Mouse (Mus musculus): Measurements from ENCODE around the gene Ccdc126.

Gene Ccdc126

DNA sequence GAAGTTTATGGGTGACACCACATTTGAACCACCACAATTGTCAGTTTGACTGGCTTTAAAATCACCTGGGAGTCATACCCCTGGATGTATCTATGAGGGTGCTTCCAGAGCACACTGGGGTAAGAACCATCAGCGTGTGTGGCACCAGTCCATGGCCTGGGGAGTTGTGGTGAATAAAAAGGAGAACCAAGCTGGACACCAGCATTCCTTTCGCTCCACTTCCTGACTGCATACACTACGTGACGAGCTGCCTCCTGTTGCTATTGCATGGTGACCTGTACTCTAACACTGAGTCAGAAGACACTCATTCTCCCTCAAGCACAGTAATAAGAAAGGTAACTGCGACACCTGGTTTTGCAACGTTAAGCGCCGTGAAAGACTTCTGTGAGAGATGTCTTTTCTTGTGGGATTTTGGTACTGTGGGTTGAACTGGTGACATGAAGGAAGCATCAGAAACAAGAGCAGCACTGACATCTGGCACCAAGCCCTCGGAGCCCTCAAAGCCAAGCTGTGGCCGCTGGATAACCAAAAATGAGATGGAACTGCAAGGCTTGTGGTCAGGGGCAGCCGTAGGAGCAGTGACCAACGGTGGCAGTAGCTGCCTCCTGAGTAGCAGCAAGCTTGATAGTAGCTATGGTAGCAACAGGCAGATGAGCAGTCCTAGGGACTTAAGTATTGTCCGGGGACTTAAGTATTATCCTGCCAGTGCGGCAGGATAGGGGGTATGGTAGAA is 24.8 kb downstream of the Ccdc126 start:
- DNase-seq (ENCODE audit: low read depth, low spot score) = no peak

DNA sequence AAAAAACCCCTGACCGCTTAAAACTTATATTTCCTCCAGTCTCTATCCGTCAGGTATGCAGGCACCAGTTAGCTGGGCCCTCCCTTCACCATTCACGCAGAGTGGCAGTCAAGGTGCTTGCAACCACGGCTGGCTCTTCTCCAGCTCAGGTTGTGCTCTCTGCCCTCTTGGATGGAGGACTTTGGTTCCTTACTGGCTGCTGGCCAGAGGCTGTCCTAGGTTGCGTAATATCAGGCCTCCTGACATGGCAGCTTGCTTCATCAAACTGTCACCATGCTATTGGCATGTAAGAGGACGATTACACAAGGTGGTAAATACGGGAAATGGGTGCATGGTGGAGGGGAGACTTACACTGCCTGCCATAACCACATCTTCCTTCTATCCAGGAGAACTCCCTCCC is 30.8 kb downstream of the Ccdc126 start:
- DNase-seq (ENCODE audit: low read depth, low spot score) = no peak

DNA sequence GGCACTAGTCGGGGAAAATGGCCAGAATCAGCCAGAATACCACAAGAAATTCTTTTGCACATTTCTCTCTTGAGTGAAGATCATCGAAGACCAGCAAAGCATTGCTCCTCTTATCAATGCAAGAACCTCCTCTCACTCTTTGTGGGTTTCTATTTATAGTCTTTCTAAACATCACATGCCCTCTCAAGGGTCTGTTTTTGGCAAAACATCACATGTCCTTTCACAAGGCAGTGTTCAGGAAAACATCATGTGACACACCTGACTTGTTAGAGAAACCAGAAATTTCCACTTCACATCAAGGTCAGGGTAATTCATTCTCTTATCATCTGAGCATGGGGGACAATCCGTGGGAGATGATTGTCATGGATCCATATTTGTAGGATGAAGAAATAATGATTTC is 35.5 kb downstream of the Ccdc126 start:
- DNase-seq (ENCODE audit: low read depth, low spot score) = no peak

DNA sequence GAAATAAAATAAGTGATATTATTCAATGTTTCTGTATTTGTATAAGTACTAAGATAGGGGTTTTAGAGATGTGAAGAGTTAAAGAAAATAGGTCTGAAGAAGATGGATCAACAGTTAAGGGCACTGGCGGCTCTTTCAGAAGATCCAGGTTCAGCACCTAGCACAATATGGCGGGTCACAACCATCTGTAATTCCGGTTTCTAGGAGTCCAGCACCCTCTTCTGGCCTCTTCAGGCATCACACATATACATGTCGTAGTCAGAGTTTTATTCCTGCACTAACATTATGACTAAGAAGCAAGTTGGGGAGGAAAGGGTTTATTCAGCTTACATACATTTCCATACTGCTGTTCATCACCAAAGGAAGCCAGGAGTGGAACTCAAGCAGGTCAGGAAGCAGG is 36.1 kb downstream of the Ccdc126 start:
- DNase-seq (ENCODE audit: low read depth, low spot score) = no peak

DNA sequence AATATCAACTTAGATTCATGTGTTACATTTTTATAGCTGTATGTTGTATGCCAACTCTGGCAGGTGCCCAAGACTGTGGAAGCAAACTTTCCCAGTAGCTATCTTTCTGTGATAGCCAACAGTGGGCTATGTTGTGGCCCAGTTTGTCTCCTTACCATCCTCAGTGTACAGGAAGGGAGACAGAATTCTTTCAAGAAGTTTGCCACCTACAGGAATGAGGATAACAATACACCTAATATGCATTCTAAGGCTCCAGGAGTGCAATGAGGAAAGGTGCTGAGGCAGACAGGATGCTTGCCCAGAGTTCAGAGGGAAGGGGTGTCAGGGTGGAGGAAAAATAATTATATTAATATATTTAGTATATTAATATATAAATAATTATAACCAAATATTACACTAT is 41.3 kb downstream of the Ccdc126 start:
- no peak for DNase-seq (ENCODE audit: low read depth, low spot score)

DNA sequence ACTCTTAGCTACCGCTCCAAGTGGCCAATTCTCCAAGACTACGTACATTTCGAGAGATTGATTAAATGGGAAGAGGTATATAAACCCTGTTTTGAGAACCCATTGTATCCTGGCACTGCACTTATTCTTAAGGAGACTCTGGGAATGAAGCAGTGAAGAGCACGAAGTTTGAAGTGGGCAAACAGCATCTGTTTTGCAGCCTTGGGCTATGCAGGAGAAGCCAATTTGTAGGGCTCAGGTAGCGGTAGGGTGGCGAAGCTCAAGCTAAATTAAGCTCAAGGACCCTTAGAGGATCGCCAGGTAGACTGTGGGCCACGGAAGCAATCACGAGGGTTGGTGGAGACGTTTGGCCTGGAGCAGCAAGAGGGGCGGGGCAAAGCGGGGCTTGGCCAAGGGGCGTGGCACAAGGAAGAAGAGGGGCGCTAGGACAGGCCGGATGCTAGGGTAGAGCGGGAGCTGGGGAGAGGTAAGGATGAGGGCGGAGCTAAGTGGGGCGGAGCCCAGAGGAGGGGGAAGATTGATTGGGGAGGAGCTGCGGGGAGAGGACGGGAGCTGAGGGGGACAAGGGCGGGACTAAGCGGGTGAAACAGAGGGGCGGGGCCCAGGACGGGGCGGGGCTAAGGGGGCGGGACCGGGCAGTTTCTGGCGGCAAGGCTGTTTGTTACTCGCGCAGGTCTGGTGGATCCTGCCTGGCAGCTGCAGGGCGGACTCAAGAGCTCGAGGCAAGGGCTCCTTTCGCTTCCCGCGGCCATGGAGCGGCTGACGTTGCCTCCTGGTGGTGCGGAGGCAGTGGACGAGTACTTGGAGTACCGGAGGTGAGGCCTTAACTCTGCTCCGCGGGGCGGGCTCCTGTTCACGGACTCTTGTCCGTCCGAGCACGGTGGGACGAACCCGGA is 48.3 kb downstream of the Ccdc126 start, which contains the start of gene Fam221a:
Fam221a (plus strand) TSS at position 581 of the 896 bp plus-strand sequence.
- peak; percentile 92 for DNase-seq (ENCODE audit: low read depth, low spot score)

DNA sequence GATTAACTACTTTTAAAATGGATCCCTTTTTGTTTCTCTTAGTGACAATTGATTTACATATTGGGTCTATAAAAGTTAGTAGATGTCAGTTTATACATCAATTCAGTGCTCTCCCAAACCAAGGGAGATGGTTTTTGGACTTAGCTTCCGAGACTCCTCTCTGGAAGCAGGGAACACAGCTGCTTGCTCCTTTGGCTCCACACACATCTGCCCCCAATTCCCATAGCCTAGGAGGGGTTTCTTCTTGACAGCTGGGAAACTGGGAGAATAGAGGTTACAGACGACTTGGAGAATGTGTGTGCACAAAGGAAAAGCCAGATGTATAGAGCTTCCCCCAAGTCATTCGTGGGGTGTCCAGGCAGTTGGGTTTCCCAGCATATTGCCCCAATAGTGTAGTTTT is 49.1 kb downstream of the Ccdc126 start:
- peak; percentile 27 for DNase-seq (ENCODE audit: low read depth, low spot score)

DNA sequence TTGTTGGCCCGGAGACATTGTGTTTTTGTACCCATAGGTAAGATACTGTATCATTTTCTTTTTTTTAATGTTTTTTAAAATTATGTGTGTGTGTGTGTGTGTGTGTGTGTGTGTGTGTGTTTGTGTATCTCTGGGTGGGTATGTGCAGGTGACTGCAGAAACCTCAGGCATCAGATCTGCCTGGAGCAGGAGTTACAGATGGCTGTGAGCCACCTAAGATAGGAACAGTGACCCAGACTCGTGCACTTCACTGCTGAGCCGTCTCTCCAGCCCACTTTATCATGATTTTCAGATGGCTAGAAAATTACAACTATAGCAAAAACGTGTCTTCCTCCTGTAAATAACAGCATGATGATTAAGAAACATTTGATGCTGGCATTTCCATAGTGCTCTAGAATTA is 53.6 kb downstream of the Ccdc126 start:
- DNase-seq (ENCODE audit: low read depth, low spot score) = no peak

DNA sequence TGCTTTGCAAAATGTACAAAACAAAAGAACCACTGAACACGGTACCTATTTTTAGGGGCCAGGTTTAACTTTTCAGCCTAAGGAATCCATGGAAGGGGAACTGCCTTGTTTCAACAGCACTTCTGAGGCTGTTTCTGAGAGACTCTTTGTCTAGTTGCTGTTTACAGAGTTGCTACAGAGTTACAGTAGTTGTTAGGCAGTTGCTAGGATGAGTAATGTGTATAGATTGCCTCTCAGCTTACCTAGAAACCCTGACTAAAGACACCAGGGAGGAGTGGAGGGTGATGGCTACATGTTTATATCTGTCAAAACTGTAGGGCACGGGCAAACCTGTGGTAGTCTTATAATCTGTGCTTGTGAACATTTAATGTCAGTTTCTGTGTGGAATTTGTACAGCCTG is 54.9 kb downstream of the Ccdc126 start:
- DNase-seq (ENCODE audit: low read depth, low spot score) = no peak

DNA sequence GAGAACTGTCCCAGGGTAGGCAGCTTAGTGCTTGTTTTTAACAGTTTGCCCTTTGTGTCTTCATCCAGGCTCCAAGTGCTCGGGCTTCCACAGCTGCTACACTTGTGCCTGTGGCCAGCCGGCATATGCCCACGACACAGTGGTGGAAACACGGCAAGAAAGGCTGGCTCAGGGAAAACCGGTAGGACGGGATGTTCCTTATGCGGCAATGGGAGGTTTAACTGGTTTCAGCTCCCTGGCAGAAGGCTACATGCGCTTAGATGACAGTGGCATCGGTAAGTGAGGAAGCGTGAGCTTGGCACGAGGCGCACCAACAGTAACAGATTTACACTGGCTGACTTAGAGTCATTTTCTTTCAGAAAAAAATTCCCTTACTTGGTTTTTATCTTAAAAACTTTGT is 59.3 kb downstream of the Ccdc126 start:
- DNase-seq (ENCODE audit: low read depth, low spot score) = no peak

Measured in forelimb bud, embryonic 11.5 days (tissue).